Mouse (Mus musculus): ENCODE measurements at regions not wholly inside any gene's neighbourhood (a gene's known extent, or its start where the extent isn't known, plus 50 kb on each side); places are given as distances from the start of the nearest gene placed in this dataset.

- no peak for DNase-seq
Observed at GRCm38 (mm10) chr12:55926276-55926973, 90.3 kb downstream of the Brms1l start.

All from adrenal gland, postnatal 36 days (tissue).